Mouse (Mus musculus) heart, postnatal 0 days (tissue): ENCODE measurements around the gene Olfr569. TPM values are rescaled to one million over a fixed set of nuclear protein-coding genes. Genes with fewer than 3 reads are reported as not detected.

Experiments used
- ATAC-seq: fragments of 200-750 bp; cut with Nextera tagmentation; 2 replicates; pipeline ENCODE4 v1.8.0; 2017; ENCODE audit warnings: low read depth, moderate number of reproducible peaks, moderate library complexity; ENCODE audit not compliant: insufficient read depth
- DNase-seq: peaks from one replicate; pipeline ENCODE4 v3.0.0-alpha.2; 2016; ENCODE audit warnings: low spot score
- H3K27ac ChIP-seq: fragments of 300-500 bp; sonication (generic); 2 replicates; pipeline ENCODE4 v1.5.1; 2014; ENCODE audit warnings: low read depth, mild to moderate bottlenecking
- H3K27me3 ChIP-seq: fragments of 300-500 bp; sonication (generic); 2 replicates; pipeline ENCODE4 v1.6.1; 2014; ENCODE audit warnings: low read length, mixed read lengths; ENCODE audit not compliant: control insufficient read depth, insufficient read depth
- H3K36me3 ChIP-seq: fragments of 300-500 bp; sonication (generic); replicated peaks from 2 replicates; pipeline ENCODE4 v1.6.1; 2014; ENCODE audit warnings: low read length, mixed read lengths; ENCODE audit not compliant: control insufficient read depth, insufficient read depth
- H3K4me1 ChIP-seq: fragments of 300-500 bp; sonication (generic); 2 replicates; pipeline ENCODE4 v1.6.1; 2014; ENCODE audit warnings: antibody characterized with exemption; ENCODE audit not compliant: control insufficient read depth, insufficient read depth
- H3K4me2 ChIP-seq: fragments of 300-500 bp; sonication (generic); 2 replicates; pipeline ENCODE4 v1.6.1; 2014; ENCODE audit warnings: low read depth, mild to moderate bottlenecking, low read length, moderate library complexity
- H3K4me3 ChIP-seq: fragments of 300-500 bp; sonication (generic); 2 replicates; pipeline ENCODE4 v1.5.1; 2014; ENCODE audit warnings: low read depth, low read length
- H3K9ac ChIP-seq: fragments of 300-500 bp; sonication (generic); replicated peaks from 2 replicates; pipeline ENCODE4 v1.6.1; 2014; ENCODE audit warnings: low read depth, low read length, mixed read lengths
- H3K9me3 ChIP-seq: fragments of 300-500 bp; sonication (generic); replicated peaks from 2 replicates; pipeline ENCODE4 v1.6.1; 2016; ENCODE audit warnings: low read length; ENCODE audit not compliant: control insufficient read depth
- CTCF ChIP-seq: IDR thresholded peaks from 2 replicates; pipeline ENCODE4 v1.5.1; 2016; ENCODE audit warnings: antibody characterized with exemption, control low read depth, low read depth
- EP300 ChIP-seq: IDR thresholded peaks from 2 replicates; pipeline ENCODE4 v1.6.1; 2016; ENCODE audit warnings: antibody characterized with exemption, low read depth
- WGBS: fragments of 180-500 bp; shearing (Covaris S2); extraction: QIAGEN DNeasy Blood & Tissue Kit; methylation state at CpG from one replicate; pipeline ENCODE4 v1.1.7; 2014; 5-methylcytosine and 5-hydroxymethylcytosine counted together
- polyA plus RNA-seq: library from polyadenylated mRNA; unstranded; fragments of >200 nt; fragmentation: Nextera tagmentation; extraction: Ambion mirVana; gene quantifications from 2 replicates; pipeline ENCODE4 v1.2.1, GENCODE M21; 2015
- total RNA-seq: library from RNA; depleted of rRNA; stranded (reverse); fragments of >200 nt; gene quantifications from 2 replicates; pipeline ENCODE4 v1.2.3, GENCODE M21; 2014; ENCODE audit warnings: low replicate concordance; rRNA removed

Olfr569 gene
- total and polyA plus RNA-seq, 2 experiments from 2014 or later, result not detected

DNA sequence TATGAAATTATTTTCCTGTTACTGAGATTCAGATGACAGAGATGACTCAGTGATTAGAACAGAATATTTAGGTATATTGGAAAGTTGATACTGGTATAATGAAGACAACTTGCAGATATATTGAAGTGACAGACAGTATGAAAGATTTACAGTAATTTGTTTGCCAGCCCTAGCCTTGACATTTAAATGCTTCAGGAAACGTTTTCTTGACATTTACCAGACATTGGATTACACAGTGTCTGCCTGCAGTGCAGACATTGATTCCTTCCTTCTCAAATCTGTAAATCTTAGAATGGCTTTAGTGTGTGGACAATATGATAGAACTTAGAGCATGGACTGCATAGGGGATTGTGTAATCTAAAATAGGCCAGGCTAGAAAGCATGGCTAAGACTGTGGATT lies 24.6 kb upstream of the Olfr569 start:
- Histone ChIP-seq H3K36me3 (no peaks in the 10 kb centered on the region), H3K4me1 (0 out of 2 replicates have a peak, but pooled peaks cover 3% of the 10 kb centered on the region), H3K27ac (no peak overlapping the region), H3K9ac (no peak overlapping the region), H3K4me2 (no peak overlapping the region), H3K4me3 (no peak overlapping the region), H3K27me3 (no peaks in the 10 kb centered on the region), H3K9me3 (no peaks in the 10 kb centered on the region)
- no peak for TF ChIP-seq CTCF
- WGBS, result 29% methylated on average over 1 of the region's 1 CpGs
- ATAC-seq (no peak), DNase-seq (no peak)

DNA sequence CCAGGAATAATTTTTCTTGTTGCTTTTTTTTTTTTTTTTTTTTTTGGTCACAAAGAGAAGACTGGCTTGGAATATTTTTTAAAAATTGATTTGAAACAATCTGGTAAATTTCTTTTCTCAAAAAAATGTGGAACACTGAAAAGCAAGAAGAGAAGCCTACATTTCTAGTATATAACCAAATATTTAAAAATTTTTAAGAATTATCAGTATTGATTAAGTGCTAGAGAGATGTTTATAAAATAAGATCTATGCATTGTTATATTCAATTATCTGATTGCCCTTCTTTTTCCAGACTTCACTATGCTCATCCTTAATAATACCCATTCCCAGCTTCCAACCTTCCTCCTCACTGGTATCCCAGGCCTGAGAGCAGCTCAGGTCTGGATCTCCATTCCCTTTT lies 13.9 kb downstream of the Olfr569 start, which contains the start of gene Olfr568:
Olfr568 (plus strand) TSS at position 301 of the 400 bp plus-strand sequence.
- Histone ChIP-seq H3K4me1 (no peaks in the 10 kb centered on the region), H3K4me3 (no peak within 1 kb of the TSS), H3K9me3 (no peaks in the 10 kb centered on the region), H3K27me3 (no peaks in the 10 kb centered on the region), H3K27ac (no peak within 1 kb of the TSS), H3K4me2 (no peak within 1 kb of the TSS), H3K36me3 (no peaks in the 10 kb centered on the region), H3K9ac (no peak within 1 kb of the TSS)
- DNase-seq (no peak), ATAC-seq (no peak)
- TF ChIP-seq CTCF, result no peak
- TF ChIP-seq EP300, result no peak

DNA sequence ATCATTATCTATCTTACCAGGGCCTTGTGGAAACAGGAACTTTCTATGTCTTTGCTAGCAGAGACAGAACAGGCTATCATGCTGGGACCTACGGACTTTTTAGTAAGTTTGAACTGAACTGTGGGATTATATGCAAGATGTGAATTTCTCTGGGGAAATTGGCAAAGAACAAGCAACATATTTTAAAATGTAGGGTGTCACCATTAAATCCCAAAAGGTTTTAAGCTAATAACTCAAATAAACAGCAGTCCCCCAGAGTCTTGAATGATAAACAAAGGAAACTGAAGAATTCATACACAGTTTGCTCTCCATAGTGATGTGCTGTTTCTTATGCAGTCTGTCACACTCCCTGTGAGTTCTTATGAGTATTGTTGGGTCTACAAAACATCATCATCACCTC lies 32.0 kb downstream of the Olfr569 start, which contains the start of gene Olfr566:
Olfr566 (minus strand) TSS at position 101 of the 400 bp plus-strand sequence.
- Histone ChIP-seq H3K27me3 (no peaks in the 10 kb centered on the region), H3K27ac (no peak within 1 kb of the TSS), H3K4me1 (no peaks in the 10 kb centered on the region), H3K4me3 (no peak within 1 kb of the TSS), H3K4me2 (no peak within 1 kb of the TSS), H3K9ac (no peak within 1 kb of the TSS), H3K9me3 (no peaks in the 10 kb centered on the region), H3K36me3 (no peaks in the 10 kb centered on the region)
- TF ChIP-seq EP300, result no peak
- TF ChIP-seq CTCF, result no peak
- no peak for DNase-seq
- whole genome bisulfite sequencing, result 71% methylated on average over 1 of the region's 1 CpGs
- ATAC-seq, result no peak

DNA sequence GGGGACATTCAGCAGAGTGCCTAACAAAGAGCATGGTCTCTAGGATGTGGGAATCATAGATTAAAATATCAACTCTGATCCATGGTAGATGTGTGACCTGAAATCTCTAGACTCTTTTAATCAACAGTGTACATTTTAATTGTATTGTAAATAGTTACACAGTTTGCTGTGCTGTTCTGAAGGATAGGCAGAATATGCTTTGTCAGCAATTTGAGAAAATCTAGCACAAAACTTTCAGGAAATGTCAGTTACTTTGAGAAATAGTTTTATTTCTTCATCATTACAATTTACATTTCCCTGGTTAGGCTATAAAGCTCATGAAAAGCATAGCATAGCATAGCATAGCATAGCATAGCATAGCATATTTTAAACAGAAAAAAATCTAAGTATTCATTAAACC lies 34.9 kb downstream of the Olfr569 start:
- TF ChIP-seq CTCF (no peak), EP300 (no peak)
- no peak overlapping the region for H3K4me2 ChIP-seq
- no peaks in the 10 kb centered on the region for H3K4me1 ChIP-seq
- no peaks in the 10 kb centered on the region for H3K36me3 ChIP-seq
- no peak for ATAC-seq
- no peaks in the 10 kb centered on the region for H3K27me3 ChIP-seq
- H3K9me3 ChIP-seq, result no peaks in the 10 kb centered on the region
- DNase-seq, result no peak
- H3K9ac ChIP-seq, result no peak overlapping the region
- H3K27ac ChIP-seq, result no peak overlapping the region
- no peak overlapping the region for H3K4me3 ChIP-seq

Other genes starting within 250 kb of the Olfr569 start
- gene Olfr555, start 232.1 kb downstream of the Olfr569 start, total RNA-seq, result not detected in 2 replicates
- not detected in 2 replicates for gene Olfr555, start 232.1 kb downstream of the Olfr569 start, polyA plus RNA-seq
- gene Olfr556, start 226.0 kb downstream of the Olfr569 start, total RNA-seq, result not detected in 2 replicates
- not detected in 2 replicates for gene Olfr556, start 226.0 kb downstream of the Olfr569 start, polyA plus RNA-seq
- gene Trim68, start 203.6 kb downstream of the Olfr569 start, total RNA-seq, result 10.0 and 22.4 TPM in 2 replicates
- gene Trim68, start 203.6 kb downstream of the Olfr569 start, polyA plus RNA-seq, result 8.3 and 8.9 TPM in 2 replicates
- not detected in 2 replicates for gene Olfr557, start 195.0 kb downstream of the Olfr569 start, total RNA-seq
- gene Olfr557, start 195.0 kb downstream of the Olfr569 start, polyA plus RNA-seq, result not detected in 2 replicates
- gene Olfr558, start 188.7 kb downstream of the Olfr569 start, total RNA-seq, result 1.2 and 1.5 TPM in 2 replicates
- 2.2 and 2.3 TPM in 2 replicates for gene Olfr558, start 188.7 kb downstream of the Olfr569 start, polyA plus RNA-seq
- gene Olfr33, start 171.8 kb downstream of the Olfr569 start, total RNA-seq, result not detected in 2 replicates
- not detected in 2 replicates for gene Olfr33, start 171.8 kb downstream of the Olfr569 start, polyA plus RNA-seq
- gene Olfr559, start 163.4 kb downstream of the Olfr569 start, total RNA-seq, result not detected in 2 replicates
- not detected in 2 replicates for gene Olfr559, start 163.4 kb downstream of the Olfr569 start, polyA plus RNA-seq
- not detected in 2 replicates for gene Olfr560, start 131.5 kb downstream of the Olfr569 start, total RNA-seq
- gene Olfr560, start 131.5 kb downstream of the Olfr569 start, polyA plus RNA-seq, result not detected in 2 replicates
- gene Olfr78, start 131.4 kb downstream of the Olfr569 start, total RNA-seq, result 1.0 and 4.1 TPM in 2 replicates
- 0.34 and 0.60 TPM in 2 replicates for gene Olfr78, start 131.4 kb downstream of the Olfr569 start, polyA plus RNA-seq
- not detected in 2 replicates for gene Olfr561, start 119.7 kb downstream of the Olfr569 start, total RNA-seq
- not detected in 2 replicates for gene Olfr561, start 119.7 kb downstream of the Olfr569 start, polyA plus RNA-seq
- not detected in 2 replicates for gene Olfr564, start 87.4 kb downstream of the Olfr569 start, total RNA-seq
- gene Olfr564, start 87.4 kb downstream of the Olfr569 start, polyA plus RNA-seq, result not detected in 2 replicates
- gene Olfr566, start 32.1 kb downstream of the Olfr569 start, total RNA-seq, result not detected in 2 replicates
- gene Olfr566, start 32.1 kb downstream of the Olfr569 start, polyA plus RNA-seq, result not detected in 2 replicates
- gene Olfr568, start 13.8 kb downstream of the Olfr569 start, total RNA-seq, result not detected in 2 replicates
- not detected in 2 replicates for gene Olfr568, start 13.8 kb downstream of the Olfr569 start, polyA plus RNA-seq
- gene Olfr570, start 3.7 kb upstream of the Olfr569 start, total RNA-seq, result not detected in 2 replicates
- not detected in 2 replicates for gene Olfr570, start 3.7 kb upstream of the Olfr569 start, polyA plus RNA-seq
- gene Olfr571, start 26.7 kb upstream of the Olfr569 start, total RNA-seq, result not detected in 2 replicates
- not detected in 2 replicates for gene Olfr571, start 26.7 kb upstream of the Olfr569 start, polyA plus RNA-seq
- not detected in 2 replicates for gene Olfr572, start 33.5 kb upstream of the Olfr569 start, total RNA-seq
- not detected in 2 replicates for gene Olfr572, start 33.5 kb upstream of the Olfr569 start, polyA plus RNA-seq
- not detected in 2 replicates for gene Olfr573-ps1, start 51.7 kb upstream of the Olfr569 start, total RNA-seq
- not detected in 2 replicates for gene Olfr573-ps1, start 51.7 kb upstream of the Olfr569 start, polyA plus RNA-seq
- gene Olfr574, start 57.6 kb upstream of the Olfr569 start, total RNA-seq, result not detected in 2 replicates
- not detected in 2 replicates for gene Olfr574, start 57.6 kb upstream of the Olfr569 start, polyA plus RNA-seq
- gene Olfr575, start 67.9 kb upstream of the Olfr569 start, total RNA-seq, result not detected in 2 replicates
- gene Olfr575, start 67.9 kb upstream of the Olfr569 start, polyA plus RNA-seq, result not detected in 2 replicates
- not detected in 2 replicates for gene Olfr576, start 71.8 kb upstream of the Olfr569 start, total RNA-seq
- gene Olfr576, start 71.8 kb upstream of the Olfr569 start, polyA plus RNA-seq, result not detected in 2 replicates
- not detected in 2 replicates for gene Olfr577, start 85.1 kb upstream of the Olfr569 start, total RNA-seq
- gene Olfr577, start 85.1 kb upstream of the Olfr569 start, polyA plus RNA-seq, result not detected in 2 replicates
- not detected in 2 replicates for gene Olfr578, start 98.4 kb upstream of the Olfr569 start, total RNA-seq
- not detected in 2 replicates for gene Olfr578, start 98.4 kb upstream of the Olfr569 start, polyA plus RNA-seq
- not detected in 2 replicates for gene Olfr582, start 147.1 kb upstream of the Olfr569 start, total RNA-seq
- gene Olfr582, start 147.1 kb upstream of the Olfr569 start, polyA plus RNA-seq, result not detected in 2 replicates
- gene Olfr583, start 160.4 kb upstream of the Olfr569 start, total RNA-seq, result not detected in 2 replicates
- not detected in 2 replicates for gene Olfr583, start 160.4 kb upstream of the Olfr569 start, polyA plus RNA-seq
- not detected in 2 replicates for gene Olfr584, start 191.0 kb upstream of the Olfr569 start, total RNA-seq
- not detected in 2 replicates for gene Olfr584, start 191.0 kb upstream of the Olfr569 start, polyA plus RNA-seq
- gene Olfr585, start 206.8 kb upstream of the Olfr569 start, total RNA-seq, result not detected in 2 replicates
- gene Olfr585, start 206.8 kb upstream of the Olfr569 start, polyA plus RNA-seq, result not detected in 2 replicates
- not detected in 2 replicates for gene Olfr586, start 234.8 kb upstream of the Olfr569 start, total RNA-seq
- gene Olfr586, start 234.8 kb upstream of the Olfr569 start, polyA plus RNA-seq, result not detected in 2 replicates
- gene Olfr588-ps1, start 250.0 kb upstream of the Olfr569 start, total RNA-seq, result not detected in 2 replicates
- gene Olfr588-ps1, start 250.0 kb upstream of the Olfr569 start, polyA plus RNA-seq, result not detected in 2 replicates